ENCODE assay signal across 12 mouse cellular contexts in genomic region chr5:28174876-28175569, GRCm38 (mm10). TPM values are rescaled to one million over a fixed set of nuclear protein-coding genes. Genes with fewer than 3 reads are reported as not detected.
DNase-seq lines count a peak whose midpoint lies in the region; ATAC-seq lines count a peak whose summit lies in the region.
"Had no signal": no experiment of that assay in that cellular context is flagged by ENCODE, and none has a peak within 500 bp of the region (broad histone marks: within the 10 kb centered on the region; RNA-seq: fewer than 3 reads in every experiment).

No protein-coding gene starts in this region.

- peak; percentile 83 for DNase-seq in left cerebral cortex, postnatal 4 days
- no peak for DNase-seq in left cerebral cortex, postnatal 10 days (ENCODE audit: extremely low spot score in 1 of 2, low spot score in 2 of 2)
- peak; percentile 77 to 81 for DNase-seq in cerebellum, postnatal 10 days
- DNase-seq in spleen, postnatal 4 days (ENCODE audit: low spot score in 2 of 2), result no peak
- no peak for DNase-seq in natural killer cell, adult 2 months (ENCODE audit: low spot score in 2 of 2)
- DNase-seq in heart, postnatal 4 days, result no peak
- DNase-seq: kidney, adult 8-10 months; lung, postnatal 14 days had no signal

- peaks cover 91% of the 10 kb centered on the region for H3K27me3 ChIP-seq in hindbrain, embryonic 12.5 days
- H3K27me3 ChIP-seq in midbrain, embryonic 15.5 days (replicated peaks), result peaks cover 51% of the 10 kb centered on the region

- intact Hi-C loops in left cerebral cortex, postnatal 4 days (cut with DNase I), result no loop called here
- intact Hi-C loops in left cerebral cortex, postnatal 10 days (cut with DNase I), result loop anchor here (5.0 kb wide), 1 partner anchor 32 kb away; no protein-coding TSS in a partner anchor

- peak overlapping the region; percentile 7 for H3K4me3 ChIP-seq in hindbrain, embryonic 12.5 days
- H3K4me3 ChIP-seq in midbrain, embryonic 15.5 days, result peak overlapping the region; percentile 12
- H3K4me3 ChIP-seq: limb, embryonic 13.5 days had no signal

- peak overlapping the region; percentile 42 for H3K4me2 ChIP-seq in hindbrain, embryonic 12.5 days (replicated peaks)
- H3K4me2 ChIP-seq in midbrain, embryonic 15.5 days, result peak overlapping the region; percentile 38
- H3K4me2 ChIP-seq: limb, embryonic 13.5 days had no signal

- ATAC-seq in hindbrain, embryonic 12.5 days (ENCODE audit: low FRiP score), result peak; percentile 41
- peak; percentile 31 for ATAC-seq in midbrain, embryonic 15.5 days (replicated peaks)

- peaks cover 9% of the 10 kb centered on the region; the same call in 1 of the 2 replicates for H3K4me1 ChIP-seq in hindbrain, embryonic 12.5 days
- peaks cover 24% of the 10 kb centered on the region for H3K4me1 ChIP-seq in midbrain, embryonic 15.5 days
- H3K4me1 ChIP-seq: limb, embryonic 13.5 days had no signal

- H3K36me3 ChIP-seq in hindbrain, embryonic 12.5 days, result no peaks in the 10 kb centered on the region
- no peaks in the 10 kb centered on the region for H3K36me3 ChIP-seq in midbrain, embryonic 15.5 days (replicated peaks)
- H3K36me3 ChIP-seq: limb, embryonic 13.5 days had no signal

- 0% methylated on average over 24 of the region's 24 CpGs for WGBS in hindbrain, embryonic 12.5 days
- WGBS in midbrain, embryonic 15.5 days, result 3% methylated on average over 24 of the region's 24 CpGs

- H3K9ac ChIP-seq in hindbrain, embryonic 12.5 days, result peak overlapping the region; percentile 42
- H3K9ac ChIP-seq in midbrain, embryonic 15.5 days, result no peak overlapping the region
- H3K9ac ChIP-seq: limb, embryonic 13.5 days had no signal

- H3K27ac ChIP-seq in hindbrain, embryonic 12.5 days, result peak overlapping the region; percentile 66
- H3K27ac ChIP-seq in midbrain, embryonic 15.5 days, result peak overlapping the region; percentile 68
- H3K27ac ChIP-seq: limb, embryonic 13.5 days had no signal

- no peaks in the 10 kb centered on the region for H3K9me3 ChIP-seq in hindbrain, embryonic 12.5 days (replicated peaks)
- no peaks in the 10 kb centered on the region for H3K9me3 ChIP-seq in midbrain, embryonic 15.5 days
- H3K9me3 ChIP-seq: limb, embryonic 13.5 days had no signal

RNA-seq across cellular contexts. Expression of gene En2, which starts 9.5 kb away (rescaled TPM):
- total RNA-seq in left cerebral cortex, postnatal 4 days (2021), result not detected
- total RNA-seq in left cerebral cortex, postnatal 10 days (2021), result not detected
- polyA plus RNA-seq in hindbrain, embryonic 12.5 days (2016; fragmentation: Nextera tagmentation; extraction: Ambion mirVana), result 0.66 and 0.86 TPM in 2 replicates
- 0.93 and 1.5 TPM in 2 replicates for polyA plus RNA-seq in midbrain, embryonic 15.5 days (2015; fragmentation: Nextera tagmentation; extraction: Ambion mirVana)
- total RNA-seq in heart, postnatal 4 days (2021), result not detected
- total RNA-seq: neutrophil, adult 5-6 weeks had no signal
- polyA plus RNA-seq: limb, embryonic 13.5 days had no signal

Comparison
In these comparisons a context has a peak if more than half of its experiments do, and no peak if none do; other contexts are left out.
1. DNase-seq: peak in left cerebral cortex, postnatal 4 days (single experiment) and cerebellum, postnatal 10 days (2 of 2); none in left cerebral cortex, postnatal 10 days (0 of 2), spleen, postnatal 4 days (0 of 2), natural killer cell, adult 2 months (0 of 2) and heart, postnatal 4 days (single experiment).